ENCODE assay signal across 8 mouse cellular contexts in the genomic region with DNA sequence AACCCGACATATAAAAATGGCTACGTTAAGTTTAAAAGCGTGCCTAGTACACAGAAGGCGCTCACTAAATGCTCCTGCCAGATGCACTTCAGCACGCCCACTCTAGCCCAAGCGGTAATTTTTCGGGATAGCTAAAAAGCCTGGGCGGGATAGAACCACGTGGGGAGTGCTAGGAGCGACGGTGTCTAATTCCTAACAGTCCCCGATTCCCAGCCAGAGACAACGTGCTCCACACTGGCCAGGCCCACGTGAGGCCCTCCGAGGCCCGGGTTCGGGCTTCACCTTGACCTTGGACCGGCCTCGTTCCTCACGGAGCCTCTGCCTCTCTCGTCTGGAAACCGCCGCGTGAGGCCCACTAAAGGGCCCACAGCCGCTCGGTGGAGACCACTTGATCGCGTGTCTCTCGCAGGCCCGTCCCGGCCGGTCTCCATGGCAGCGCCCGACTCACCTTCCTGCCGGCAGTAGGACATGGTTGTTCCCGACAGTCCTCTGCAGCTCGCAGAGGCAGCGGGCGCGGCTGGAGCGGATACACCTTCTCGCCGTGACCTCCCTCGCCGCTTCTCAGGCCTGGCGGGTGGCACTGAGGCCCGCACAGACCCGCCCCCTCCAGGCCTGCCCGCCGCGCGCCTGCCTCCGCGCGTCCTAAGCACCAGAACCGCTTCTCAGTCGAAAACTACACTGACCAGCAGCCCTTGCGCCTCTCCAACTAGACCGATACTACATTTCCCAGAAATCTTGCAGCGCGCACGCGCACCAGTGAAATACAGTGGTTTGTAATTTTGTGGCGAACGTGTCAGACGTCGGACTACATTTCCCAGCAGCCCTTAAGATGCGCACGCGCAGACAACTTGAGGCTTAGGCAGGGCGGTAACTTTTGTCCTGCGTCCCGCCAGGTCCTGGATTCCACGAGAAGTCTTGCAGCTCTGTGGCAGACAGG. TPM values are rescaled to one million over a fixed set of nuclear protein-coding genes. Genes with fewer than 3 reads are reported as not detected.
A peak's percentile ranks its signal among the peaks of the same experiment; 100 is the strongest.
DNase-seq lines count a peak whose midpoint lies in the region; ATAC-seq and TF ChIP-seq lines count a peak whose summit lies in the region.

A gene (minus strand): TSS at position 679 of the 937 bp plus-strand sequence.
A gene (plus strand): TSS at position 836 of the 937 bp plus-strand sequence.

- peak; percentile 84 for DNase-seq in G1E (ENCODE audit: low spot score)
- DNase-seq in cerebellum, adult 18-20 months: peak; percentile 98 to 100
- peak; percentile 96 to 97 for DNase-seq in heart, postnatal 36 days
- peak; percentile 97 to 99 for DNase-seq in layer of hippocampus, adult 2 months (ENCODE audit: low spot score in 2 of 2)
- DNase-seq in lung, embryonic 14.5 days: peak; percentile 100
- DNase-seq in thymus, adult 2 months: peak; percentile 99

- peak; percentile 68 for TF ChIP-seq POLR2A in olfactory bulb, adult 2 months (IDR thresholded peaks at IDR 0.05; ENCODE audit: insufficient read depth, low read depth, low read length)
- TF ChIP-seq POLR2A in thymus, adult 2 months (IDR thresholded peaks at IDR 0.05; ENCODE audit: control insufficient read depth, extremely low read depth, insufficient read depth, low read length, poor library complexity): peak; percentile 41; the same call in 1 of the 2 replicates

- no peaks in the 10 kb centered on the region for H3K27me3 ChIP-seq in G1E (ENCODE audit: insufficient read depth, low read length)
- H3K27me3 ChIP-seq in forebrain, embryonic 16.5 days (replicated peaks; ENCODE audit: control insufficient read depth, insufficient read depth, low read length): no peaks in the 10 kb centered on the region
- H3K27me3 ChIP-seq in lung, embryonic 14.5 days (ENCODE audit: insufficient read depth, low read length): no peaks in the 10 kb centered on the region
- no peaks in the 10 kb centered on the region for H3K27me3 ChIP-seq in thymus, adult 2 months (ENCODE audit: control insufficient read depth, insufficient read depth, low read length)

- peak within 1 kb of the TSS; percentile 94 for H3K4me2 ChIP-seq in forebrain, embryonic 16.5 days (ENCODE audit: low read length)
- H3K4me2 ChIP-seq in lung, embryonic 14.5 days: peak within 1 kb of the TSS; percentile 88

- H3K27ac ChIP-seq in forebrain, embryonic 16.5 days (ENCODE audit: low read length): peak within 1 kb of the TSS; percentile 59
- peak within 1 kb of the TSS; percentile 92 for H3K27ac ChIP-seq in layer of hippocampus, adult 2 months
- H3K27ac ChIP-seq in lung, embryonic 14.5 days (ENCODE audit: low read depth): peak within 1 kb of the TSS; percentile 83; the same call in 1 of the 2 replicates
- H3K27ac ChIP-seq in olfactory bulb, adult 2 months (ENCODE audit: insufficient read depth, low read depth, low read length): peak within 1 kb of the TSS; percentile 72; the same call in 1 of the 2 replicates
- H3K27ac ChIP-seq in thymus, adult 2 months (ENCODE audit: control insufficient read depth, insufficient read depth, low read length): peak within 1 kb of the TSS; percentile 14; the same call in 1 of the 2 replicates

- under 1% methylated on average over 73 of the region's 74 CpGs for WGBS in forebrain, embryonic 16.5 days
- whole genome bisulfite sequencing in lung, embryonic 14.5 days: under 1% methylated on average over 74 of the region's 74 CpGs
- under 1% methylated on average over 74 of the region's 74 CpGs for WGBS in olfactory bulb, adult 2 months
- WGBS in thymus, adult 2 months: under 1% methylated on average over 74 of the region's 74 CpGs

- H3K4me1 ChIP-seq in G1E (ENCODE audit: insufficient read depth, low read depth, low read length): peaks cover 67% of the 10 kb centered on the region
- H3K4me1 ChIP-seq in forebrain, embryonic 16.5 days (replicated peaks; ENCODE audit: control insufficient read depth, insufficient read depth, low read length): peaks cover 30% of the 10 kb centered on the region
- H3K4me1 ChIP-seq in lung, embryonic 14.5 days (ENCODE audit: insufficient read depth): peaks cover 7% of the 10 kb centered on the region; the same call in 1 of the 2 replicates
- peaks cover 16% of the 10 kb centered on the region for H3K4me1 ChIP-seq in olfactory bulb, adult 2 months (ENCODE audit: control insufficient read depth, insufficient read depth, low read length)
- H3K4me1 ChIP-seq in thymus, adult 2 months (replicated peaks; ENCODE audit: control insufficient read depth, insufficient read depth, low read length): peaks cover 16% of the 10 kb centered on the region

- peak within 1 kb of the TSS; percentile 81 for H3K9ac ChIP-seq in forebrain, embryonic 16.5 days (replicated peaks; ENCODE audit: low read depth, low read length)
- peak within 1 kb of the TSS; percentile 83 for H3K9ac ChIP-seq in lung, embryonic 14.5 days

- intact Hi-C loops in heart, postnatal 36 days (cut with DNase I): loop anchor here (2.0 kb wide), 1 partner anchor 32 kb away; no protein-coding TSS in a partner anchor

- no peak for TF ChIP-seq CTCF in G1E (IDR thresholded peaks at IDR 0.05; ENCODE audit: low read depth, low read length)
- no peak for TF ChIP-seq CTCF in layer of hippocampus, adult 2 months (conservative IDR thresholded peaks at IDR 0.05)
- TF ChIP-seq CTCF in lung, embryonic 14.5 days (IDR thresholded peaks at IDR 0.05; ENCODE audit: low read depth): no peak
- TF ChIP-seq CTCF in olfactory bulb, adult 2 months (IDR thresholded peaks at IDR 0.05; ENCODE audit: insufficient read depth, low read depth, low read length): no peak
- TF ChIP-seq CTCF in thymus, adult 2 months (IDR thresholded peaks at IDR 0.05; ENCODE audit: borderline replicate concordance, control insufficient read depth, extremely low read depth, insufficient read depth, low read length, poor library complexity): peak; percentile 52; the same call in 1 of the 2 replicates

- peaks cover 70% of the 10 kb centered on the region for H3K36me3 ChIP-seq in G1E (replicated peaks)
- H3K36me3 ChIP-seq in forebrain, embryonic 16.5 days (ENCODE audit: control insufficient read depth, insufficient read depth): peaks cover 5% of the 10 kb centered on the region; the same call in 1 of the 2 replicates
- H3K36me3 ChIP-seq in lung, embryonic 14.5 days (ENCODE audit: insufficient read depth): peaks cover 31% of the 10 kb centered on the region
- peaks cover 9% of the 10 kb centered on the region for H3K36me3 ChIP-seq in thymus, adult 2 months (ENCODE audit: control insufficient read depth, insufficient read depth, low read length)

- ATAC-seq in G1E (ENCODE audit: extremely low read depth, insufficient number of reproducible peaks, low FRiP score, poor library complexity, severe bottlenecking): peak; percentile 80
- ATAC-seq in forebrain, embryonic 16.5 days: peak; percentile 96
- peak; percentile 97 for ATAC-seq in lung, embryonic 14.5 days (ENCODE audit: insufficient read depth)

- H3K9me3 ChIP-seq in G1E (replicated peaks): no peaks in the 10 kb centered on the region
- H3K9me3 ChIP-seq in forebrain, embryonic 16.5 days (ENCODE audit: control insufficient read depth, low read length): no peaks in the 10 kb centered on the region
- H3K9me3 ChIP-seq in lung, embryonic 14.5 days (ENCODE audit: low read depth, low read length): no peaks in the 10 kb centered on the region

- peak within 1 kb of the TSS; percentile 75 for H3K4me3 ChIP-seq in G1E (ENCODE audit: low read depth, low read length)
- peak within 1 kb of the TSS; percentile 92 for H3K4me3 ChIP-seq in forebrain, embryonic 16.5 days (replicated peaks; ENCODE audit: low read length)
- H3K4me3 ChIP-seq in layer of hippocampus, adult 2 months: peak within 1 kb of the TSS; percentile 71
- H3K4me3 ChIP-seq in lung, embryonic 14.5 days (ENCODE audit: low read depth, low read length): peak within 1 kb of the TSS; percentile 83
- H3K4me3 ChIP-seq in olfactory bulb, adult 2 months (ENCODE audit: insufficient read depth, low read depth, low read length): peak within 1 kb of the TSS; percentile 81
- H3K4me3 ChIP-seq in thymus, adult 2 months (ENCODE audit: control insufficient read depth, insufficient read depth, low read length): peak within 1 kb of the TSS; percentile 74

RNA-seq across cellular contexts. Expression of the first gene that starts in this region (rescaled TPM):
- total RNA-seq in G1E (2014; fragmentation: Nextera tagmentation): 9.6 and 11.8 TPM in 2 replicates
- total RNA-seq in G1E (2017): 19.3 and 22.1 TPM in 2 replicates
- polyA plus RNA-seq in G1E (2012): 13.4 and 16.1 TPM in 2 replicates
- polyA plus RNA-seq in forebrain, embryonic 16.5 days (2015; fragmentation: Nextera tagmentation; extraction: Ambion mirVana): 33.7 and 40.4 TPM in 2 replicates
- 10 to 100 TPM; 14.6 to 15.4 TPM for total RNA-seq in heart, postnatal 36 days (2021)
- total RNA-seq in layer of hippocampus, adult 2 months (2021): 10 to 100 TPM; 19.3 to 21.8 TPM
- polyA plus RNA-seq in lung, embryonic 14.5 days (2014; fragmentation: Nextera tagmentation; extraction: Ambion mirVana): 28.7 and 32.0 TPM in 2 replicates
- not detected in 2 replicates for polyA plus RNA-seq in olfactory bulb, adult 2 months (2012; ENCODE audit: insufficient read depth, insufficient read length, low replicate concordance, missing spikeins)
- polyA plus RNA-seq in thymus, adult 2 months (2012; rRNA removed): 4.7 and 5.1 TPM in 2 replicates

RNA-seq across cellular contexts. Expression of the second gene that starts in this region (rescaled TPM):
- total RNA-seq in G1E (2014; fragmentation: Nextera tagmentation): 11.0 and 16.2 TPM in 2 replicates
- 21.0 and 24.3 TPM in 2 replicates for total RNA-seq in G1E (2017)
- 1.5 and 2.3 TPM in 2 replicates for polyA plus RNA-seq in G1E (2012)
- polyA plus RNA-seq in forebrain, embryonic 16.5 days (2015; fragmentation: Nextera tagmentation; extraction: Ambion mirVana): 60.6 and 63.2 TPM in 2 replicates
- total RNA-seq in heart, postnatal 36 days (2021): 10 to 100 TPM; 28.0 to 28.1 TPM
- 10 to 100 TPM; 28.3 to 28.7 TPM for total RNA-seq in layer of hippocampus, adult 2 months (2021)
- 57.6 and 57.9 TPM in 2 replicates for polyA plus RNA-seq in lung, embryonic 14.5 days (2014; fragmentation: Nextera tagmentation; extraction: Ambion mirVana)
- polyA plus RNA-seq in olfactory bulb, adult 2 months (2012; ENCODE audit: insufficient read depth, insufficient read length, low replicate concordance, missing spikeins): not detected in 2 replicates
- polyA plus RNA-seq in thymus, adult 2 months (2012; rRNA removed): 71.0 and 71.1 TPM in 2 replicates

Comparison
In these comparisons a context has a peak if more than half of its experiments do, and no peak if none do; other contexts are left out.
1. Peak in every context shown above with its lines: DNase-seq, ATAC-seq, H3K4me3 ChIP-seq and H3K27ac ChIP-seq.
2. H3K27ac ChIP-seq: peak in every context shown above with its lines; median percentile 92 in layer of hippocampus, adult 2 months; 83 in lung, embryonic 14.5 days; 72 in olfactory bulb, adult 2 months; 59 in forebrain, embryonic 16.5 days; 14 in thymus, adult 2 months.